ENCODE assay signal across 22 mouse cellular contexts in genomic region chr6:12080423-12080822, GRCm38 (mm10).
DNase-seq lines count a peak whose midpoint lies in the region; ATAC-seq lines count a peak whose summit lies in the region.
"Had no signal": no experiment of that assay in that cellular context is flagged by ENCODE, and none has a peak within 500 bp of the region (broad histone marks: within the 10 kb centered on the region; RNA-seq: fewer than 3 reads in every experiment).

No protein-coding gene starts in this region.

- no peak overlapping the region for H3K4me2 ChIP-seq in forebrain, embryonic 15.5 days (replicated peaks)
- H3K4me2 ChIP-seq: embryonic facial prominence, embryonic 12.5 days; heart, embryonic 11.5 days; heart, embryonic 15.5 days; hindbrain, embryonic 13.5 days had no signal

- peaks cover 2% of the 10 kb centered on the region; the same call in 1 of the 2 replicates for H3K36me3 ChIP-seq in forebrain, embryonic 15.5 days

- no peaks in the 10 kb centered on the region for H3K27me3 ChIP-seq in forebrain, embryonic 15.5 days
- H3K27me3 ChIP-seq: embryonic facial prominence, embryonic 12.5 days; heart, embryonic 15.5 days; hindbrain, embryonic 13.5 days; Patski had no signal

- H3K4me1 ChIP-seq in forebrain, embryonic 15.5 days = peaks cover 9% of the 10 kb centered on the region; the same call in 1 of the 2 replicates
- H3K4me1 ChIP-seq: embryonic facial prominence, embryonic 12.5 days; heart, embryonic 15.5 days had no signal

- H3K27ac ChIP-seq in forebrain, embryonic 15.5 days (replicated peaks) = no peak overlapping the region
- H3K27ac ChIP-seq: embryonic facial prominence, embryonic 12.5 days; heart, adult 2 months; heart, embryonic 15.5 days; hindbrain, embryonic 13.5 days; hindbrain, postnatal 0 days had no signal

- H3K4me3 ChIP-seq in forebrain, embryonic 15.5 days = no peak overlapping the region
- H3K4me3 ChIP-seq: embryonic facial prominence, embryonic 12.5 days; heart, adult 2 months; heart, embryonic 15.5 days; hindbrain, embryonic 13.5 days had no signal

- DNase-seq in A20 (ENCODE audit: low read depth, low spot score) = peak; percentile 83
- peak; percentile 50 for DNase-seq in naive thymus-derived CD4-positive, alpha-beta T cell, adult 2 months (ENCODE audit: low read depth)
- DNase-seq in embryo, embryonic 10.5 days (ENCODE audit: low spot score) = no peak
- DNase-seq in adrenal gland, adult (ENCODE audit: inconsistent age in 2 of 2, low spot score in 1 of 2) = no peak
- DNase-seq: adrenal gland, adult 8-10 months; adrenal gland, postnatal 36 days; cerebellum, adult 11 months; cerebellum, adult 8-10 months; cerebellum, postnatal 14 days; gastrocnemius, postnatal 14 days; heart, adult 2 months; heart, postnatal 14 days had no signal

- no peak overlapping the region for H3K9ac ChIP-seq in forebrain, embryonic 15.5 days (replicated peaks)
- H3K9ac ChIP-seq: embryonic facial prominence, embryonic 12.5 days; heart, embryonic 15.5 days; hindbrain, embryonic 13.5 days had no signal

- peak; percentile 82 for ATAC-seq in CD4-positive, CD25-positive, alpha-beta regulatory T cell, adult 4 months
- peak; percentile 60 for ATAC-seq in inflammation-experienced regulatory T-cells, adult 6 months
- no peak for ATAC-seq in forebrain, embryonic 15.5 days (replicated peaks)
- ATAC-seq: forebrain, embryonic 16.5 days; hindbrain, postnatal 0 days; Patski had no signal

- WGBS in forebrain, embryonic 15.5 days = 77% methylated on average over 5 of the region's 5 CpGs

- H3K9me3 ChIP-seq in forebrain, embryonic 15.5 days = no peaks in the 10 kb centered on the region
- H3K9me3 ChIP-seq: embryonic facial prominence, embryonic 12.5 days; heart, embryonic 15.5 days; hindbrain, embryonic 13.5 days had no signal

Comparison
In these comparisons a context has a peak if more than half of its experiments do, and no peak if none do; other contexts are left out.
1. DNase-seq: peak in A20 (single experiment) and naive thymus-derived CD4-positive, alpha-beta T cell, adult 2 months (single experiment); none in embryo, embryonic 10.5 days (single experiment) and adrenal gland, adult (0 of 2).